Mouse (Mus musculus) ovary, adult 2 months (tissue): ENCODE data around the gene Krt83. TPM values are rescaled to one million over a fixed set of nuclear protein-coding genes. Genes with fewer than 3 reads are reported as not detected.

ENCODE experiments used
- polyA plus RNA-seq: library from polyadenylated mRNA; depleted of rRNA; stranded (reverse); fragments of >200 nt; gene quantifications from 2 replicates; pipeline ENCODE4 v1.2.3, GENCODE M21; 2012; rRNA removed

Gene Krt83
- polyA plus RNA-seq = 1.6 and 3.0 TPM in 2 replicates

DNA sequence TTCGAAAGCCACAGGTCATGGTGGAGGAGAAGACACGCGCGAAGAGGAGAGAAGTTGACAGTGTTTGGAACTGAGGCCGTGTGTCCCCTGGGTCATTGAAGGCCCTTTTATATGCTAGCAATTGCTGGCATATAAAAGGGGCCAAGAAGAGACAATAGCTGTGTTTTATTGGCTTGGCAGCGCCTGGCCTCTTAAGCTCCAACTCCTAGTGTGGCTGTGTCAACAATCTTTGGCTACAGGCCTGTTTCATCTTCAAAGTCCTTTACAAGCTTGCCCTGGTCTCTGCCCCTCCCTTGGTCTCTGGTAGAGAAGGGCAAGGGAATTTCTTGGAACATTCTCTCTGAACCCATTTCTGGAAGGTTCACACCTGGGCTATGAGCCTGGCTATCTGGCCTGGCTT, at the start of gene Krt83:
Gene Krt83, minus strand, starts transcription at position 82 of the 400 bp plus-strand sequence.

DNA sequence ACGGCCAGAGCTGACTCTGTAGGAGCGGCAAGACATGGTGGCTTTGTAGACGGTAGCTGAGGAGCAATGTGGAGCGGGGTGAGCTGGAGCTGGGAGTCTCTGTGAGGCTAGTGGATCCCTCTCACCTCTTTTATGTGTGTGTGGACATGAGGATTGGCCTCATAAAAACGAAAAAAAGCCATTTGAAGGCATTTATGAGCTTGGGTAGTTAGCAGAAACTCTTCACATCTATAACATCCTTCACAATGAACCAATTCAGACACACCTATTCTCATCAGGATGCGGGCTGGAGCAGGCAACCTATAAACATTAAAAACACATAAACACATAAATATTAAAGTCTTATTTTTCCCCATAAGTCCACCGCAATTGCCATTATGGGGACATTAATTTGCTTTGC, 41.4 kb upstream of the Krt83 start, which contains the start of gene Krt84:
Gene Krt84, minus strand, starts transcription at position 101 of the 400 bp plus-strand sequence.

DNA sequence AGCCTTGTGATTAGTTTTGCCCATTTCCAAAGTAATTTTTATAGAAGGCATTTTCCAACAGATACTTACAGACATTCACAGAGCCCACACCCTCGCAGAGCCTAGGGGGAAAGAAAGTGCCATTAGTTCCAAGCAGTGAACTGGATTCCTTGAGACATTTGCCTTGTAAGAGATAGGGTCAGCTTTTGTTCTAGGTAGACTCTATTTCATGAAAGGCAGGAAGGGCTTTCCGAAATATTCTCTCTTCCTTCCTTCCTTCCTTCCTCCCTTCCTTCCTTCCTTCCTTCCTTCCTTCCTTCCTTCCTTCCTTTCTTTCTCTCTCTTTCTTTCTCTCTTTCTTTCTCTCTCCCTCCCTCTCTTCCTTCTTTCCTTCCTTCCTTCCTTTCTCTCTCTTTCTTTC, 25.8 kb upstream of the Krt83 start, which contains the start of gene Gm49425:
Gene Gm49425, minus strand, starts transcription at position 101 of the 400 bp plus-strand sequence.

DNA sequence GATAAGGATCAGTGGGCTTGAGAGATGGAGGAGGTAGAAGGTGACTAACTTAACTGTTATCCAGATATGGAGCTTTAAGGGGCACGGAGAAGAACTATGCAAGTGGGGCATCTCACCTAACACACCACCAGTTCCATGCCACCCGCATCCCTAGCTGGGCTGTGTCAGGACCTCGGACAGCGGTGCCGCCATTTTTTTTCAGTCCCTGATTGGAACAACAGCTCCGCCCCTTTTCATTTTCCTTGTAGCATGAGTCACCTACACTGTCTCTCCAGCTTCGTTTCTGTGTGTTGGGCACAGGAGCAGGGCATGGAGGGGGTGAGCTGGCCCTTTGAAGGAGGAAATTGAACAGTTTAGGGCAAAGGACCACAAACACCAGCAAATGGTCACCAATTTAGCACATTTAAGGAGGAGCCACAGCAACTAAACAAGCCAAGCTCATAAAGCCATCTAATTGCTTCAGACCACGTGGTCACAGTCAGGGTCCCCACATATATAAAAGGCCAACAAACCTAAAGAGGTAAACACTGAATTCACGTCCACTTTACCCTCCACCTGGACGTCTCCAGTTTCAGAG, 18.3 kb downstream of the Krt83 start, which contains the start of gene Krt86:
Gene Krt86, plus strand, starts transcription at position 527 of the 577 bp plus-strand sequence.

DNA sequence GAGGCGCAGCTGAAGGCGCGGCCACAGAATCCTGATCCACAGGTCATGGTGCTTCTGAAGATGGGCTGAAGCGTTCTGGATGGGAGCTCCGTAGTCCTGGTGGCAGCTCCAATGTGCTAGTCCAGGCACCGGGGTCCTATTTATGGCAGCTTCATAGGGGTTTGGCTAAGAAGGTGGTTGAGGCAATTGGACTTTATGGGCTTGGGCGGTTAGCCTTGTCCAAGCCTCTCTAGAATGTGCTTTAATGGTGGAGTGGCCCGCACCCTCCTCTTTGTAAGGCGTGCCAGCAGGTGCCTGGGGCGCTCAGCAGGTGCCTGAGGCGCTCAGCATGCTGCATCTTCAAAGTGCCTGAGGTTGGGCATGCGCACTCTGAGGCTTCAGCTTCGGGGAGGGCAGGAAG, 27.7 kb downstream of the Krt83 start, which contains the start of gene Krt81:
Gene Krt81, minus strand, starts transcription at position 101 of the 400 bp plus-strand sequence.

DNA sequence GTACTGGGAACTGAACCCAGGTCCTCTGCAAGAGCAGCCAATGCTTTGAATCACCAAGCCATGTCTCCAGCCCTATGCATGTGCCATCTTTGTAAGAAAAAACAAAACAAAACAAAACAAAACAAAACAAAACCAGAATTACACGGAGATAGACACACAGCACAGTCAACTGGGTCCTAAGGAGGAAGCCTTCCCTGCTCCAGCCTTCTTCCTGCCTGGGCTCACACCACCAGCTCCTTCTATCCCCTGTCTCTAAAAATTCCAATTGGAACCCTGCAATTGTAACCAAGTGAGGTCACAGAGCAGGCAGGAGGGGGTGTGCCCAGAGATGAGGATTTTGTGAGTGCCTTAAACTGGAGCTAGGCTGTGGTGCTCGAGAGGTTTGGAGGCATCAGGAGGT, 43.9 kb downstream of the Krt83 start, which contains the start of gene Krt88:
Gene Krt88, plus strand, starts transcription at position 301 of the 400 bp plus-strand sequence.

DNA sequence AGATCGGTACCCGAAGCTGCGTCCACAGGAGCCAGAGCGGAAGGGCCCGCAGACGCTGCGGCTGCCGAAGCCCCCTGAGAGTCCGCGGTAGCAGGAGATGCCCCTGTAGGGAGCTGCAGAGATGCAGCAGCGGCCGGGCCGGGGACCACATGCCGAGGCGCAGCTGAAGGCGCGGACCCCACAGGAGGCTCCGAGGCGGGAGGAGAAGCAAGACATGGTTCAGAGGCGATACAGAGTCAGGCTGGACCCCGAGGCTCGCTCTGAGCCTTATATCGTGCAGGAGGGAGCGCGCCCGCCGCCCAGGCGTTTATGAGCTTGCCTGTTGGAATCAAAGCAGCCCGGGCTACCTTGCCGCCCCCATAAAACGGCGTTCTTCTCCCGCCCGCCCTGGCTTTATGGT, 52.8 kb downstream of the Krt83 start, which contains the start of gene Krt87:
Gene Krt87, minus strand, starts transcription at position 250 of the 400 bp plus-strand sequence.

Other genes starting within 250 kb of the Krt83 start
- gene Nr4a1, start 237.2 kb downstream of the Krt83 start, polyA plus RNA-seq = 57.1 and 60.0 TPM in 2 replicates
- 46.9 and 53.2 TPM in 2 replicates for gene Atg101, start 207.2 kb downstream of the Krt83 start, polyA plus RNA-seq
- 26.0 and 29.6 TPM in 2 replicates for gene 6030408B16Rik, start 198.3 kb downstream of the Krt83 start, polyA plus RNA-seq
- 7.2 and 7.8 TPM in 2 replicates for gene Krt80, start 121.3 kb downstream of the Krt83 start, polyA plus RNA-seq
- 28.5 and 46.8 TPM in 2 replicates for gene Krt7, start 80.5 kb downstream of the Krt83 start, polyA plus RNA-seq
- 0.56 and 2.3 TPM in 2 replicates for gene Krt87, start 52.7 kb downstream of the Krt83 start, polyA plus RNA-seq
- 0.22 TPM in 1 of 2 replicates, not detected in the other for gene Krt88, start 43.8 kb downstream of the Krt83 start, polyA plus RNA-seq
- not detected in 2 replicates for gene Krt81, start 27.8 kb downstream of the Krt83 start, polyA plus RNA-seq
- gene Krt86, start 18.0 kb downstream of the Krt83 start, polyA plus RNA-seq = 0.09 and 0.10 TPM in 2 replicates
- gene Gm49425, start 25.7 kb upstream of the Krt83 start, polyA plus RNA-seq = 0.34 TPM in 1 of 2 replicates, not detected in the other
- gene Krt84, start 41.3 kb upstream of the Krt83 start, polyA plus RNA-seq = 1.5 and 2.3 TPM in 2 replicates
- gene Krt82, start 59.2 kb upstream of the Krt83 start, polyA plus RNA-seq = not detected in 2 replicates
- 0.17 and 0.46 TPM in 2 replicates for gene Krt90, start 71.4 kb upstream of the Krt83 start, polyA plus RNA-seq
- 0.10 and 0.25 TPM in 2 replicates for gene Krt75, start 82.4 kb upstream of the Krt83 start, polyA plus RNA-seq
- not detected in 2 replicates for gene Gm5414, start 136.7 kb upstream of the Krt83 start, polyA plus RNA-seq
- gene Gm5478, start 155.9 kb upstream of the Krt83 start, polyA plus RNA-seq = not detected in 2 replicates
- gene Krt6b, start 188.8 kb upstream of the Krt83 start, polyA plus RNA-seq = 0.06 and 1.4 TPM in 2 replicates
- gene Krt6a, start 202.8 kb upstream of the Krt83 start, polyA plus RNA-seq = 0.22 and 0.31 TPM in 2 replicates
- gene Krt5, start 221.4 kb upstream of the Krt83 start, polyA plus RNA-seq = 0.10 and 0.13 TPM in 2 replicates